ENCODE assay signal across 21 mouse cellular contexts in genomic region chr13:36307386-36307785, GRCm38 (mm10).
"Had no signal": no experiment of that assay in that cellular context is flagged by ENCODE, and none has a peak within 500 bp of the region (broad histone marks: within the 10 kb centered on the region; RNA-seq: fewer than 3 reads in every experiment).

No protein-coding gene starts in this region.

- ATAC-seq: liver, postnatal 0 days; lung, postnatal 0 days; midbrain, embryonic 15.5 days had no signal

- H3K4me1 ChIP-seq: limb, embryonic 12.5 days; midbrain, embryonic 15.5 days; neural tube, embryonic 12.5 days; stomach, embryonic 15.5 days had no signal

- H3K9me3 ChIP-seq: limb, embryonic 12.5 days; limb, embryonic 15.5 days; midbrain, embryonic 12.5 days; midbrain, embryonic 15.5 days; neural tube, embryonic 12.5 days; stomach, embryonic 15.5 days had no signal

- H3K9ac ChIP-seq: limb, embryonic 12.5 days; limb, embryonic 15.5 days; liver, embryonic 14.5 days; liver, postnatal 0 days; lung, embryonic 14.5 days; midbrain, embryonic 12.5 days; midbrain, embryonic 15.5 days; neural tube, embryonic 12.5 days; stomach, embryonic 15.5 days had no signal

- H3K4me2 ChIP-seq: limb, embryonic 12.5 days; limb, embryonic 15.5 days; liver, embryonic 11.5 days; lung, embryonic 14.5 days; midbrain, embryonic 12.5 days; midbrain, embryonic 15.5 days; neural tube, embryonic 12.5 days; stomach, embryonic 15.5 days had no signal

- H3K27ac ChIP-seq: kidney, postnatal 0 days; limb, embryonic 12.5 days; limb, embryonic 15.5 days; liver, embryonic 14.5 days; macrophage; midbrain, embryonic 12.5 days; midbrain, embryonic 15.5 days; neural tube, embryonic 12.5 days; stomach, embryonic 15.5 days had no signal

- H3K36me3 ChIP-seq: limb, embryonic 12.5 days; limb, embryonic 15.5 days; midbrain, embryonic 12.5 days; midbrain, embryonic 15.5 days; neural tube, embryonic 12.5 days; stomach, embryonic 15.5 days had no signal

- H3K4me3 ChIP-seq: limb, embryonic 12.5 days; limb, embryonic 15.5 days; midbrain, embryonic 12.5 days; midbrain, embryonic 15.5 days; neural tube, embryonic 12.5 days; stomach, embryonic 15.5 days had no signal

- DNase-seq: kidney, adult 2 months; kidney, postnatal 25 days; left cerebral cortex, postnatal 4 days; liver, postnatal 0 days; lung, embryonic 14.5 days; right cerebral cortex, adult 18-20 months; right cerebral cortex, postnatal 14 days; right cerebral cortex, postnatal 4 days; spleen, adult 18-20 months; thymus, postnatal 25 days had no signal

- H3K27me3 ChIP-seq: limb, embryonic 12.5 days; limb, embryonic 15.5 days; midbrain, embryonic 12.5 days; midbrain, embryonic 15.5 days; neural tube, embryonic 12.5 days; stomach, embryonic 15.5 days had no signal
